Mouse (Mus musculus): ENCODE data around the gene Tnip3.

The Tnip3 gene

GRCm38 (mm10) chr6:65646408-65646807, 121.3 kb downstream of the Tnip3 start:
- intact Hi-C loops (cut with DNase I): no loop called here

- intact Hi-C loops (cut with DNase I): no loop called here
Measured at GRCm38 (mm10) chr6:65647731-65648130, 122.6 kb downstream of the Tnip3 start.

GRCm38 (mm10) chr6:65651376-65651775, 126.3 kb downstream of the Tnip3 start:
- intact Hi-C loops (cut with DNase I): loop anchor here (5.0 kb wide), 2 partner anchors 816 to 881 kb away; no protein-coding TSS in a partner anchor

- intact Hi-C loops (cut with DNase I): no loop called here
Measured at GRCm38 (mm10) chr6:65661272-65661671, 136.2 kb downstream of the Tnip3 start.

- intact Hi-C loops (cut with DNase I): no loop called here
Measured at GRCm38 (mm10) chr6:65662050-65662449, 136.9 kb downstream of the Tnip3 start.

- intact Hi-C loops (cut with DNase I): no loop called here
Measured at GRCm38 (mm10) chr6:65663990-65664389, 138.9 kb downstream of the Tnip3 start.

- intact Hi-C loops (cut with DNase I): no loop called here
Measured at GRCm38 (mm10) chr6:65666295-65666694, 141.2 kb downstream of the Tnip3 start.

- intact Hi-C loops (cut with DNase I): no loop called here
Measured at GRCm38 (mm10) chr6:65669971-65670370, 144.9 kb downstream of the Tnip3 start.

GRCm38 (mm10) chr6:65670981-65671411, 145.9 kb downstream of the Tnip3 start:
- intact Hi-C loops (cut with DNase I): no loop called here

- intact Hi-C loops (cut with DNase I): no loop called here
Measured at GRCm38 (mm10) chr6:65671451-65671850, 146.3 kb downstream of the Tnip3 start, which contains the start of gene Ndnf. Gene Ndnf (plus strand): TSS chr6:65671590.

- intact Hi-C loops (cut with DNase I): no loop called here
Measured at GRCm38 (mm10) chr6:65672131-65673031, 147.3 kb downstream of the Tnip3 start.

All from adrenal gland (tissue).